Mouse (Mus musculus) thymus, adult 18-20 months (tissue): ENCODE data around the gene Gpr45.

Experiments
- DNase-seq, 2 experiments: peaks; one replicate each; pipeline ENCODE4 v3.0.0; 2022; ENCODE audit warnings: mixed read lengths in 2 of 2

The Gpr45 gene

DNA sequence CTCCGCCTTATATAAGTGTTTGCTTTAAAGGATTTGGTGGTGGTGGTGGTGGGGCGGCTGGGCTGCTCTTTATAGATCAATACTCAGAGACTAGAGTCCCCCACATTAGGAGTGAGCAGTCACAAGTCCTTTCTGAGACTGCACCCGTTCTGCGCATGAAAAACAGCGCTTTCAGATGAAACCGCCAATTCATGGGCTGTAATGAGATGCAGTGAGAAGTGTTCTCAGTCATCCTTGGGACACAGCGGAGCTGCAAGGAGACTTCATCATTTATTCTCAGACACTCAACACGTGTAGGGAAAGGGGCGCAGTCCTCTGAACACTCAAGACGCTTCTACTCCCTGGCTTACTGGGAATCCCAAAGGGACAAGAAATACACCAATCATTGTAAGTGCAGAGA lies 95.1 kb downstream of the Gpr45 start:
- DNase-seq, result no peak

DNA sequence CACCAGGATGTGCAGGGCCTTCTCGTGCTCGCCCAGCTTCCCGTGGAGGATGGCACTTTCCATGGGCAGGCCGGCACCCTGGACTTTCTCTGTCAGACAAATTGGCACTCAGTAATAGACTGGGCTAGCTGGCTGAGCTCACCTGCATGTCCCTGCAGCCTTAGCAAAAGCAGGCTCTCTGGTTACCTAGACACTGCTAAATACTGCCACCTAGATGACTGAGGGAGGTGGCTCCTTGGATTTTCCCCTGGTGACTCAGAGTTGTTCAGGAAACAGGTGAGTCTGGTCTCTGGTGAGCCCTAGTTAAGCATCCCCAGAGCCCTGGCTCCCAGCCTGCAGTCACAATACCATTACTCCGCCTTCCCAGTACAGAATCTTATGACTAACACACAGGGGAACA lies 99.2 kb downstream of the Gpr45 start:
- no peak for DNase-seq

DNA sequence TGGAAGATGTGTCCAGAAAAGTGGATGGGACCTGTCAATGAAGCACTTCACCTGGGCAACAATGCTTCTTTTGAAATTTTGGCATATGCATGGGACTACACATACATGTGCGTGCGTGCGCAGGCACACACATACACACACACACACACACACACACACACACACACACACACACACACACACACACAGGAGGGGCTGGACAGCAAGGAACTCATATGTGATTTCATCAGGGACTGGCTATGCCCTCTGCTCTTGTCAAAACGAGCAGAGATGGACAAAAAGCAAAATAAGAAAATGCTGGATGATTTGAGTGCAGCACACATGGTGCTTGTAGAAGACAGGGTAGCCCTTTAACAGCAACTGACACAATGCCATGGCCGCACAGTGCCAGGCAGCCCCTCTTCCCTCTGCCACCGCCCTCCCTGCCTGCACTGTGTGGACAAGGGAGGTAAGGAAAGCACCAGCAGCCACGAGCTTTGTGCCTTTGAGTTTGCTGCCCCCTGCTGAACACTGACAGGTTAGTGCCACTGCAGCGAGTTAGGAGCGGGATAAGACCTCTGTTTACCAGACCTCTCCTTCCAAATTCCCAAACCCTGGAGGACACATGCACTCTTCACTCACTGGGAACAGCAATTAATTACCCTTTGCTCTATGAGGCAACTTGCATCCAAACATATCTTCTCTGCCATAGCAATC lies 113.1 kb downstream of the Gpr45 start:
- DNase-seq, result peak in 1 of 2 experiments; percentile 13

- DNase-seq, result no peak
These were observed 113.9 kb downstream of the Gpr45 start for GRCm38 (mm10) chr1:43066573-43066972.

DNA sequence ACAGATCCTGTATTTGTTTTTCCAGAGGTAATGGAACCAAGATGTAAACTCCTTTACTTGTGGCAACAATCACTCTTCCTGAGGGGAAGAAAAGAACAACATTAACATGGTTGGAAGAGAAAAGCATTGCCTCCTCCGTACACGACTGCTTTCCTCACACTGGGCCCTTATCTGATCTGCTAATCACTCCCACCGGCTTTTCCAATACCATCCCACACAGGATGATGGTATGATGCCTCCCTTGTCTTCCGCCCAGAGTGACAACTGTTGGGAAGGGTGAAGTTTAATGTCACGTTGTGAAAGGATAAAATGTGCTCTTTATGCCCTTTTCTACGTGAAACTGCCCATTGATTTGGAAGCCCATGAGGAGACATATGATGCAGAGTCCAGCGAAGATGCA lies 114.9 kb downstream of the Gpr45 start:
- no peak for DNase-seq

GRCm38 (mm10) chr1:43070726-43071125 lies 118.1 kb downstream of the Gpr45 start:
- no peak for DNase-seq

- no peak for DNase-seq
These were observed 119.4 kb downstream of the Gpr45 start for GRCm38 (mm10) chr1:43072028-43072427.

- no peak for DNase-seq
These were observed 119.9 kb downstream of the Gpr45 start for GRCm38 (mm10) chr1:43072561-43072960.

DNA sequence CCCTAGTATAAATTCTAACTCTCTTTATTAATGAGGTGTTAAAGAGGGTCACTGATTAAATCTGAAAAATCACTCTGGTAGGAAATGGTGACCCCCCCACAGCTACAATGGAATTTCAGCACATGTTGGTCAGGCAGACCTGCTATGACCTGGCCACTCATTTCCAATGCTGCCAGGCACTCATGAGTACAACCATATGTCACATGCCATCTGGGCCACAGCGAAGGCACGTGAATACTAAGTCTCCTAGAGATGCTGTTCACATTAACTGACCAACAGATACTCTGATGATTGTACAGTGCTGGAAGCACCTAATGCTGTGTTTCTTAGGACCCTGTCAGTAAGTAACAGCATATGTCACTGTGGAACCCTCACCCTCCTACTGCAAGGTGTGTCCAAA lies 122.1 kb downstream of the Gpr45 start:
- DNase-seq, result no peak

DNA sequence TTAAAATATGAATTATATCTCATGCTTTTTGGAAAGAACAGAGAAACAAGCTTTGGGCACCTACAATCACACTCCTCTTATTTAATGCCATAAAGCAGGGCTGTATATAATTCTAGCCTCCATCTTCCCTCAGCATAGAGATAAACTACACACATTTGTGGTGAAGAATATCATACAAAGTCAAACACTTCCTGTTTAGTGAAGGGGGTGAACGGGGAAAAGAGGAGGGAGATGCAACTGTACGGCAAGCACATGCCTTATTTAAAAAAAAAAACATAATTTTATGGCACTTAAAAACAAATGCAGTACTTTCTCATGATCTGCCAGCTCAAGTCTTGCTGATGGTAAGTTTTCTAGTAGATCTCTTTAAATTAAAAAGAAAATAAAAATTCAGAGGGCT lies 125.5 kb downstream of the Gpr45 start:
- no peak for DNase-seq

GRCm38 (mm10) chr1:43082946-43083345 lies 130.3 kb downstream of the Gpr45 start:
- no peak for DNase-seq
